Mouse (Mus musculus): ENCODE data around the gene Atat1. TPM values are rescaled to one million over a fixed set of nuclear protein-coding genes. Genes with fewer than 3 reads are reported as not detected.

The Atat1 gene
- polyA plus RNA-seq, 1 experiment = 80.2 TPM

DNA sequence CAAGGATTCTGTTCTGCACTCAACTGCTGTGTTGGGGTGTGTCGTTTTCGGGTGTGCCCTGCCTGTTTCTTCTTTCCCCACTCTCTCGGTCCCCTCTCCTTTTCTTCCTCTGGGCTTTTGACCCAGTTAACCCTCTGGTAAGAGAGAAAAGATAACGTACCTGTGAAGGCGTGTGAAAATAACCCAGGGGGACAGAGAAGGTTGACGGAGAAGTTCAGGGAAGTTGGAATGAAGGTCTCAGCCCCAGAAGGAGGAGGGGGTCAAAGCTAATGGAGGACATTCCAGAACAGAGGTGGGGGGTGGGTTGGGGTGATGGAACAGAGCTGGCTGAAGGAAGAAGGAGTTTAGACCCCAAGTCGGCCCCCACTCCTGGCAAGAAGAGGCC is 40.9 kb downstream of the Atat1 start:
- TF ChIP-seq CTCF (IDR thresholded peaks at IDR 0.05; ENCODE audit: borderline replicate concordance, insufficient read depth, low read depth, low read length) = no peak
- no peak for TF ChIP-seq POLR2A (IDR thresholded peaks at IDR 0.05; ENCODE audit: borderline replicate concordance, insufficient read depth, low read length)
- DNase-seq = no peak
- Histone ChIP-seq H3K4me3 (replicated peaks; ENCODE audit: insufficient read depth, low read depth, low read length) (peak overlapping the region; percentile 5), H3K27ac (ENCODE audit: insufficient read depth, low read length) (no peak overlapping the region), H3K27me3 (ENCODE audit: control insufficient read depth, insufficient read depth, low read length) (no peaks in the 10 kb centered on the region), H3K4me1 (ENCODE audit: control insufficient read depth, insufficient read depth, low read length) (peaks cover 3% of the 10 kb centered on the region; the same call in 1 of the 2 replicates)
- WGBS = 23% methylated on average over 7 of the region's 7 CpGs

DNA sequence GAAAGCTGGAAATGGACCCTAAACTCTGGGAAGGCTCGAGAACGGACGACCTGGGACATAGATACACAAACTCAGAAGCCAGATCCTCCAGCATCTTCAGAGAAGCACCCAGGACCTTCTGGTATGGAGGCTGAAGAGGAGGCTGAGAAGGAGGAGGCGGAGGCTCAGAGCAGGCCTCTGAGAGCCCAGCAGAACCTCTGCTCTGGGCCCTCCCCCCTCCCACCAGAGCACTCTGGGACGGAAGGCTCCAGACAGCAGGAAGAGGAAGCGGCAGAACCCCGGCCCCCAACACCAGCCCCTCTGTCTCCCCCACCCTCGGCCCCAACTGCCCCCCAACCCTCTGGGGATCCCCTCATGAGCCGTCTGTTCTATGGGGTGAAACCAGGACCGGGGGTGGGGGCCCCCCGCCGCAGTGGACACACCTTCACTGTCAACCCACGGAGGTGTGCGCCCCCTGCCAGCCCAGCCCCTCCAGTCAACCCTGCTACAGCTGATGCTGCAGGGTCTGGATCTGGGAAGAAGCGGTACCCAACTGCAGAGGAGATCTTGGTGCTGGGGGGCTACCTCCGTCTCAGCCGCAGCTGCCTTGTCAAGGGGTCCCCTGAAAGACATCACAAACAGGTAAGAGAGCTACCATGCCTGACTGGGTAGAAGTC is 41.6 kb downstream of the Atat1 start:
- WGBS = 35% methylated on average over 17 of the region's 17 CpGs

GRCm38 (mm10) chr17:35866911-35867890 is 42.7 kb downstream of the Atat1 start:
- Histone ChIP-seq H3K27ac (ENCODE audit: insufficient read depth, low read length) (no peak overlapping the region), H3K4me1 (ENCODE audit: control insufficient read depth, insufficient read depth, low read length) (no peaks in the 10 kb centered on the region), H3K27me3 (ENCODE audit: control insufficient read depth, insufficient read depth, low read length) (no peaks in the 10 kb centered on the region), H3K4me3 (replicated peaks; ENCODE audit: insufficient read depth, low read depth, low read length) (peak overlapping the region; percentile 61)
- DNase-seq = peak in 1 of 2 experiments; percentile 29
- no peak for TF ChIP-seq POLR2A (IDR thresholded peaks at IDR 0.05; ENCODE audit: borderline replicate concordance, insufficient read depth, low read length)
- TF ChIP-seq CTCF (IDR thresholded peaks at IDR 0.05; ENCODE audit: borderline replicate concordance, insufficient read depth, low read depth, low read length) = no peak
- WGBS = 18% methylated on average over 26 of the region's 26 CpGs

More for the DNA sequence above, 41.6 kb downstream of the Atat1 start:
- no peak for DNase-seq
- TF ChIP-seq POLR2A (IDR thresholded peaks at IDR 0.05; ENCODE audit: borderline replicate concordance, insufficient read depth, low read length) (no peak), CTCF (IDR thresholded peaks at IDR 0.05; ENCODE audit: borderline replicate concordance, insufficient read depth, low read depth, low read length) (no peak)
- Histone ChIP-seq H3K4me3 (replicated peaks; ENCODE audit: insufficient read depth, low read depth, low read length) (peak overlapping the region; percentile 10), H3K27me3 (ENCODE audit: control insufficient read depth, insufficient read depth, low read length) (no peaks in the 10 kb centered on the region), H3K27ac (ENCODE audit: insufficient read depth, low read length) (no peak overlapping the region), H3K4me1 (ENCODE audit: control insufficient read depth, insufficient read depth, low read length) (no peaks in the 10 kb centered on the region)

DNA sequence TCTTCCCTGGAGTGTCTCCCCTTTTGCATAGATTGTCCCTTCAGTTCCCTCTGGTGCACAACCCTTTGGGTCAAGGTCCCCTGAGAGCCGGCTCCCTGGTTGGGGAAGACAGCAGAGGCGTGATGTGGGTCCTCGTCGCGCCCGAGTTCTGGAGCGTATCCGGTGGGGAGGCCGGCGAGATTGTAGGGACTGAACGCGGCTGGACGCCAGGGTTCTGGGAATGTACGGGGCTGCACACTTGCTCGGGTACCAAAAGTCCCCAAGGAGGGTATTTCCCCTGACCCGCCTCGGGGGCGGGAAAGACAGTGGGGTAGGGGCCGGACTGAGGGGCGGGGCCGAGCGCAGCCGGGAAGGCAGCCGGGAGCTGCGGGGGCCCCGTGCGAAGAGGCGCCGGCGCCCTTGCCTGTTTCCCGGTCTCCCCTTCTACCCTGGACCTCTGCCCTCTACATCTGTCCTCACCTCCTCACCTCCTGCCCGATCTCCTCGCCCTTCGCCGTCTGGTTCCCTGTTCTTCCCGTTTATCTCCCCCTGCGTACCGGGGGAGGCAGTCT is 43.5 kb downstream of the Atat1 start:
- TF ChIP-seq CTCF (IDR thresholded peaks at IDR 0.05; ENCODE audit: borderline replicate concordance, insufficient read depth, low read depth, low read length) = no peak
- no peak for TF ChIP-seq POLR2A (IDR thresholded peaks at IDR 0.05; ENCODE audit: borderline replicate concordance, insufficient read depth, low read length)
- H3K27me3 ChIP-seq (ENCODE audit: control insufficient read depth, insufficient read depth, low read length) = no peaks in the 10 kb centered on the region
- H3K27ac ChIP-seq (ENCODE audit: insufficient read depth, low read length) = peak overlapping the region; percentile 45; the same call in 1 of the 2 replicates
- peak overlapping the region; percentile 61 for H3K4me3 ChIP-seq (replicated peaks; ENCODE audit: insufficient read depth, low read depth, low read length)
- no peaks in the 10 kb centered on the region for H3K4me1 ChIP-seq (ENCODE audit: control insufficient read depth, insufficient read depth, low read length)
- peak; percentile 34 to 44 for DNase-seq
- WGBS = under 1% methylated on average over 38 of the region's 38 CpGs

DNA sequence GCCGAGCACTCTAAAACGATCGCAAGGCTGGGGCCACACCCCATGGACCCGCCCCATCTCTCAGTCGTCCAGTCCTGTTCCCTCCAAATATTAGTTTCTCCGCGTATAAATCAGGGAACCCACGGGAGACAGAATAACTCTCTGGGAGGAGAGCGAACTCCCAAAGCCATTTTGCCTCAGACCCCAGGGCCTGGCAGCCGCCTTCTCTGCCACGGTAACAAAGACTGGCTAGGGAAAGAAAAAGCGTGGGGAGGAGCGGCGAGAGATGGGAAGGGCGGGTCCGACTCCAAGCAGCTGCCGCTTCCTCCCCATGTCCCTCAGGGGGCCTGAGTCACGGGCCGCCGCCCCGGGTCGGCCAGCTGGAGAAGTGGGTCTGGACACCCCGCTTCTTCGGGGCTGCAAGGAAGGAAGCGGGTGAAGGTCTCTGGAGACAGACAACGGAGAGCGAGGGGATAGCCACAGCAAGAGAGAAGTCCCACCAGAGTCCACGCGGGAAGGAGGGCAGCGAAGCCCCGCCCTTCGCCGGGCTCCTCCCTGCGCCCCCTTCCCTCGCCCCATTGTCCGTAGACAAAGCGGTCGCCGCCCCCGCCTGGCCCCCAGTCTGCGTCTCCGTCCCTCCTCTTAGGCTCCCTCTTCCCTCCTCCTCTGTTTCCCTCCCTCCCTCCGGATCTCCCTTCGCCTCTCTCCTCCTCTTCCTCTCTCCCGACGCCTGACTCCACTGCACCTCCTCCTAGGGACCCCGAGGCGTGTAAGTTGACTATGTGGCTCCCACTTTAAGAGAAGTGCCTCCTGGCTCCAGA is 44.2 kb downstream of the Atat1 start, which contains the start of gene Ppp1r18:
TSS of gene Ppp1r18 (plus strand) at position 113 of the 800 bp plus-strand sequence.
- no peaks in the 10 kb centered on the region for H3K4me1 ChIP-seq (ENCODE audit: control insufficient read depth, insufficient read depth, low read length)
- peak within 1 kb of the TSS; percentile 45; the same call in 1 of the 2 replicates for H3K27ac ChIP-seq (ENCODE audit: insufficient read depth, low read length)
- H3K4me3 ChIP-seq (replicated peaks; ENCODE audit: insufficient read depth, low read depth, low read length) = peak within 1 kb of the TSS; percentile 61
- peak; percentile 40 to 41 for DNase-seq
- H3K27me3 ChIP-seq (ENCODE audit: control insufficient read depth, insufficient read depth, low read length) = no peaks in the 10 kb centered on the region
- TF ChIP-seq POLR2A (IDR thresholded peaks at IDR 0.05; ENCODE audit: borderline replicate concordance, insufficient read depth, low read length) (no peak), CTCF (IDR thresholded peaks at IDR 0.05; ENCODE audit: borderline replicate concordance, insufficient read depth, low read depth, low read length) (no peak)
- under 1% methylated on average over 48 of the region's 48 CpGs for WGBS

GRCm38 (mm10) chr17:35864832-35865353 is 45.0 kb downstream of the Atat1 start:
- WGBS = 32% methylated on average over 10 of the region's 10 CpGs
- TF ChIP-seq POLR2A (IDR thresholded peaks at IDR 0.05; ENCODE audit: borderline replicate concordance, insufficient read depth, low read length) (no peak), CTCF (IDR thresholded peaks at IDR 0.05; ENCODE audit: borderline replicate concordance, insufficient read depth, low read depth, low read length) (no peak)
- no peak for DNase-seq
- no peak overlapping the region for H3K4me3 ChIP-seq (replicated peaks; ENCODE audit: insufficient read depth, low read depth, low read length)
- no peaks in the 10 kb centered on the region for H3K4me1 ChIP-seq (ENCODE audit: control insufficient read depth, insufficient read depth, low read length)
- H3K27me3 ChIP-seq (ENCODE audit: control insufficient read depth, insufficient read depth, low read length) = no peaks in the 10 kb centered on the region
- no peak overlapping the region for H3K27ac ChIP-seq (ENCODE audit: insufficient read depth, low read length)

Measured in cerebellum, adult 2 months (tissue).